Mouse (Mus musculus) monocyte, adult 5-6 weeks (primary cell): ENCODE data around the gene Sart1. TPM values are rescaled to one million over a fixed set of nuclear protein-coding genes. Genes with fewer than 3 reads are reported as not detected.
"Not testable (repeated sequence)": the region's sequence is repeated elsewhere in the genome, so short reads cannot be mapped to it uniquely, and the experiment has no call there.

Experiments used
- ATAC-seq: fragments of 153-309, 156-312 bp; replicated peaks from 2 replicates; pipeline ENCODE4 v1.8.0; 2017; ENCODE audit warnings: mild to moderate bottlenecking; ENCODE audit not compliant: low TSS enrichment, insufficient number of reproducible peaks, severe bottlenecking, poor library complexity, low FRiP score
- total RNA-seq: library from RNA; stranded (forward); fragments of 200-1000, 200-491, 200-594 nt; gene quantifications from 3 replicates; pipeline ENCODE4 v1.2.3, GENCODE M21; 2017

Sart1 gene
- total RNA-seq, 1 experiment from 2014 or later, result 133 TPM

GRCm38 (mm10) chr19:5419630-5420029 is 31.1 kb upstream of the Sart1 start:
- ATAC-seq, result no peak

- ATAC-seq, result no peak
Observed at GRCm38 (mm10) chr19:5418750-5419466, 30.4 kb upstream of the Sart1 start.

- ATAC-seq, result no peak
Observed at GRCm38 (mm10) chr19:5414534-5414957, 26.0 kb upstream of the Sart1 start.

- no peak for ATAC-seq
Observed at GRCm38 (mm10) chr19:5413840-5414239, 25.3 kb upstream of the Sart1 start.

GRCm38 (mm10) chr19:5411961-5412360 is 23.5 kb upstream of the Sart1 start:
- ATAC-seq, result no peak

- no peak for ATAC-seq
Observed at GRCm38 (mm10) chr19:5410641-5411040, 22.1 kb upstream of the Sart1 start.

GRCm38 (mm10) chr19:5409068-5409467 is 20.6 kb upstream of the Sart1 start:
- no peak for ATAC-seq

GRCm38 (mm10) chr19:5408057-5409001 is 19.8 kb upstream of the Sart1 start:
- ATAC-seq, result peak; percentile 62

- peak; percentile 34 for ATAC-seq
Observed at GRCm38 (mm10) chr19:5407133-5407532, 18.6 kb upstream of the Sart1 start.

GRCm38 (mm10) chr19:5406531-5407126 is 18.1 kb upstream of the Sart1 start:
- ATAC-seq, result peak; percentile 16

- ATAC-seq, result peak; percentile 4; the same call in 1 of the 2 replicates
Observed at GRCm38 (mm10) chr19:5405924-5406323, 17.4 kb upstream of the Sart1 start.

- ATAC-seq, result no peak
Observed at GRCm38 (mm10) chr19:5402293-5402692, 13.8 kb upstream of the Sart1 start, which contains the start of gene Tsga10ip. TSS of gene Tsga10ip (minus strand) at chr19:5402526.

GRCm38 (mm10) chr19:5401073-5401472 is 12.6 kb upstream of the Sart1 start:
- ATAC-seq, result not testable (repeated sequence)

GRCm38 (mm10) chr19:5395371-5395770 is 6.9 kb upstream of the Sart1 start:
- no peak for ATAC-seq

- no peak for ATAC-seq
Observed at GRCm38 (mm10) chr19:5394168-5394567, 5.7 kb upstream of the Sart1 start.

- ATAC-seq, result no peak
Observed at GRCm38 (mm10) chr19:5392892-5393291, 4.4 kb upstream of the Sart1 start.

GRCm38 (mm10) chr19:5390416-5390815 is 1.9 kb upstream of the Sart1 start:
- no peak for ATAC-seq

GRCm38 (mm10) chr19:5389647-5390046 is 1.1 kb upstream of the Sart1 start:
- peak; percentile 33 for ATAC-seq

- ATAC-seq, result no peak
Observed at GRCm38 (mm10) chr19:5388011-5388441, 477 bp downstream of the Sart1 start.
